Mouse (Mus musculus) ES-E14 (cell line): ENCODE measurements around the gene Rfwd3.

Source experiments
- HCFC1 ChIP-seq: IDR thresholded peaks from 2 replicates; pipeline ENCODE4 v1.6.1; 2012; ENCODE audit warnings: low read length, inconsistent platforms, borderline replicate concordance; ENCODE audit not compliant: insufficient read depth
- MAFK ChIP-seq: IDR thresholded peaks from 2 replicates; pipeline ENCODE4 v1.6.1; 2014; ENCODE audit warnings: mild to moderate bottlenecking, low read depth, low read length, inconsistent platforms; ENCODE audit not compliant: insufficient read depth
- ZNF384 ChIP-seq: IDR thresholded peaks from 2 replicates; pipeline ENCODE4 v1.6.1; 2012; ENCODE audit warnings: low read depth, low read length, inconsistent platforms

DNA sequence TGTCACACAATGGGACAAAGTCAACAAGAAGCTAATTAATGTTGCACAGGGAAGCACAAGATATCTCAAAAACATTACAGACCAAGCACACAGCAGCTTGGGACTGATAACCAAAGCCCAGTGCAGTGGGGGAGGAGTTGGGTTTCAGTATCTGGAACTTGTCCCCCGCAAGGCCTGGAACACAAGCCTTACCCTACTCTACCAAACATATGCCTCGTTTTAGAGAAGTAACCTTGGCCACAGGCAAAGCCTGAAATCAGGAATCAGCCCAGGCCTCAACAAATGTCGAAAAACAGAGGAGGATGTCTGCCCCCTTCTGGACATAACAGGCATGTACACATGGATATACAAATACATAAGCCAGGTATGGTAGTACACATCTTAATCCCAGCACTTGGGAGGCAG is 12.7 kb upstream of the Rfwd3 start:
- TF ChIP-seq ZNF384 (no peak), MAFK (no peak), HCFC1 (no peak)
